Mouse (Mus musculus): ENCODE measurements around the gene Sult5a1. TPM values are rescaled to one million over a fixed set of nuclear protein-coding genes. Genes with fewer than 3 reads are reported as not detected.

Sult5a1 gene
- polyA plus RNA-seq, 1 experiment from 2014 or later, result 3.5 TPM

GRCm38 (mm10) chr8:123156070-123156773, 1.9 kb downstream of the Sult5a1 start:
- no peak overlapping the region for H3K27ac ChIP-seq (ENCODE audit: low read depth, low read length)
- no peak for TF ChIP-seq CTCF (IDR thresholded peaks at IDR 0.05; ENCODE audit: low read depth)

GRCm38 (mm10) chr8:123155177-123155576, 2.9 kb downstream of the Sult5a1 start:
- Histone ChIP-seq H3K36me3 (ENCODE audit: control insufficient read depth, insufficient read depth) (no peaks in the 10 kb centered on the region), H3K27ac (ENCODE audit: low read depth, low read length) (no peak overlapping the region), H3K27me3 (replicated peaks; ENCODE audit: control insufficient read depth, insufficient read depth, low read length) (no peaks in the 10 kb centered on the region), H3K9me3 (ENCODE audit: control insufficient read depth) (no peaks in the 10 kb centered on the region), H3K9ac (ENCODE audit: low read depth, low read length) (no peak overlapping the region), H3K4me3 (ENCODE audit: low read depth, low read length) (no peak overlapping the region), H3K4me2 (replicated peaks; ENCODE audit: low read depth) (no peak overlapping the region), H3K4me1 (replicated peaks; ENCODE audit: control insufficient read depth, insufficient read depth, low read length) (no peaks in the 10 kb centered on the region)
- no peak for ATAC-seq
- TF ChIP-seq CTCF (IDR thresholded peaks at IDR 0.05; ENCODE audit: low read depth), result peak; percentile 69
- WGBS, result 81% methylated on average over 5 of the region's 5 CpGs

More at GRCm38 (mm10) chr8:123156070-123156773, 1.9 kb downstream of the Sult5a1 start:
- Histone ChIP-seq H3K4me3 (ENCODE audit: low read depth, low read length) (no peak overlapping the region), H3K27me3 (replicated peaks; ENCODE audit: control insufficient read depth, insufficient read depth, low read length) (no peaks in the 10 kb centered on the region), H3K4me1 (replicated peaks; ENCODE audit: control insufficient read depth, insufficient read depth, low read length) (no peaks in the 10 kb centered on the region), H3K9me3 (ENCODE audit: control insufficient read depth) (no peaks in the 10 kb centered on the region), H3K9ac (ENCODE audit: low read depth, low read length) (no peak overlapping the region), H3K36me3 (ENCODE audit: control insufficient read depth, insufficient read depth) (no peaks in the 10 kb centered on the region), H3K4me2 (replicated peaks; ENCODE audit: low read depth) (no peak overlapping the region)
- WGBS, result 59% methylated on average over 9 of the region's 9 CpGs
- ATAC-seq, result no peak

- H3K4me3 ChIP-seq (ENCODE audit: low read depth, low read length), result no peak overlapping the region
- no peak overlapping the region for H3K27ac ChIP-seq (ENCODE audit: low read depth, low read length)
- H3K36me3 ChIP-seq (ENCODE audit: control insufficient read depth, insufficient read depth), result no peaks in the 10 kb centered on the region
- no peak for ATAC-seq
- H3K4me2 ChIP-seq (replicated peaks; ENCODE audit: low read depth), result no peak overlapping the region
- H3K27me3 ChIP-seq (replicated peaks; ENCODE audit: control insufficient read depth, insufficient read depth, low read length), result no peaks in the 10 kb centered on the region
- H3K4me1 ChIP-seq (replicated peaks; ENCODE audit: control insufficient read depth, insufficient read depth, low read length), result no peaks in the 10 kb centered on the region
- no peak for TF ChIP-seq CTCF (IDR thresholded peaks at IDR 0.05; ENCODE audit: low read depth)
- WGBS, result 49% methylated on average over 9 of the region's 9 CpGs
- H3K9ac ChIP-seq (ENCODE audit: low read depth, low read length), result no peak overlapping the region
- H3K9me3 ChIP-seq (ENCODE audit: control insufficient read depth), result no peaks in the 10 kb centered on the region
Measured at GRCm38 (mm10) chr8:123150737-123151171, 7.4 kb downstream of the Sult5a1 start.

GRCm38 (mm10) chr8:123146390-123146789, 11.7 kb downstream of the Sult5a1 start:
- Histone ChIP-seq H3K9ac (ENCODE audit: low read depth, low read length) (no peak overlapping the region), H3K36me3 (ENCODE audit: control insufficient read depth, insufficient read depth) (no peaks in the 10 kb centered on the region), H3K27ac (ENCODE audit: low read depth, low read length) (no peak overlapping the region; the same call in 1 of the 2 replicates), H3K27me3 (replicated peaks; ENCODE audit: control insufficient read depth, insufficient read depth, low read length) (no peaks in the 10 kb centered on the region), H3K4me2 (replicated peaks; ENCODE audit: low read depth) (no peak overlapping the region), H3K4me1 (replicated peaks; ENCODE audit: control insufficient read depth, insufficient read depth, low read length) (no peaks in the 10 kb centered on the region), H3K9me3 (ENCODE audit: control insufficient read depth) (no peaks in the 10 kb centered on the region), H3K4me3 (ENCODE audit: low read depth, low read length) (no peak overlapping the region)
- 49% methylated on average over 7 of the region's 7 CpGs for WGBS
- ATAC-seq, result no peak
- peak; percentile 7; the same call in 1 of the 2 replicates for TF ChIP-seq CTCF (IDR thresholded peaks at IDR 0.05; ENCODE audit: low read depth)

- H3K4me1 ChIP-seq (replicated peaks; ENCODE audit: control insufficient read depth, insufficient read depth, low read length), result no peaks in the 10 kb centered on the region
- no peak overlapping the region for H3K4me3 ChIP-seq (ENCODE audit: low read depth, low read length)
- WGBS, result 53% methylated on average over 6 of the region's 6 CpGs
- no peaks in the 10 kb centered on the region for H3K27me3 ChIP-seq (replicated peaks; ENCODE audit: control insufficient read depth, insufficient read depth, low read length)
- no peak overlapping the region for H3K27ac ChIP-seq (ENCODE audit: low read depth, low read length)
- TF ChIP-seq CTCF (IDR thresholded peaks at IDR 0.05; ENCODE audit: low read depth), result peak; percentile 75
- H3K36me3 ChIP-seq (ENCODE audit: control insufficient read depth, insufficient read depth), result no peaks in the 10 kb centered on the region
- H3K4me2 ChIP-seq (replicated peaks; ENCODE audit: low read depth), result no peak overlapping the region
- ATAC-seq, result peak; percentile 26; the same call in 1 of the 2 replicates
- no peak overlapping the region for H3K9ac ChIP-seq (ENCODE audit: low read depth, low read length)
- H3K9me3 ChIP-seq (ENCODE audit: control insufficient read depth), result no peaks in the 10 kb centered on the region
Measured at GRCm38 (mm10) chr8:123145279-123145678, 12.8 kb downstream of the Sult5a1 start.

DNA sequence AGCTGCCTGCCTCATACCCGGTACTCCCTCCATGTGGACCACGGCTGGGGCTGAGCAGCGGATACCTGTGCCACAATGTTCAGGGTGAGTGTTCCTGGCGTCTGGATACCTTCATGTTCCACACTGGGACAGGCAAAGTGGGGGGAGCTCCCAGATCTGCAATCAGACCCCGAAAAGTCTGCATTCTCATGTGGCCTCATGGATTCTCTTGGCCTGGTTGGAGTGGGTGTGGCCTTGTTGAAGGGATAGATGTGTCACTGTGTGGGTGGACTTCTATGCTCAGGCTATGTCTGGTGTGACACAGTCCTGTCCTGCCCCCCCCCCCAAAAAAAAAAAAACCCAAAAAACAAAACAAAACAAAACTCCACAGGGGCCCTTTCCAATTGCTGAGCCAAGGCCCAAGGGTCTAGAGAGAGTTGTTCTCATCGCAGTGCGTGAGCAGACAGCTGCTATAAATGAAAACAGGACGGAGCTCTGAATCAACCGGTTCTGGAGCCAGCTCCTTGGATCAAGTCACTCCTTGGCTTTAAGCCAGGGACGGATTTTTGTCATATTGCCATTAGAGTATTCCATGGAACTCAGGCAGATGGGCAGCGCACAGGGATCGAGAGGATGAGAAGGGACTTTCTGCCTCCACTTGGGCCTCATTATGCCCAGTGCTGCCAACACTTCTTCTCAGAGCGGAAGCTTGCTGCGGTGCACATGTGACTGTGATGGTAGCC, 16.2 kb downstream of the Sult5a1 start:
- WGBS, result 64% methylated on average over 14 of the region's 14 CpGs
- no peaks in the 10 kb centered on the region for H3K9me3 ChIP-seq (ENCODE audit: control insufficient read depth)
- peak overlapping the region; percentile 46 for H3K27ac ChIP-seq (ENCODE audit: low read depth, low read length)
- TF ChIP-seq CTCF (IDR thresholded peaks at IDR 0.05; ENCODE audit: low read depth), result no peak
- ATAC-seq, result no peak
- H3K4me3 ChIP-seq (ENCODE audit: low read depth, low read length), result no peak overlapping the region
- no peaks in the 10 kb centered on the region for H3K27me3 ChIP-seq (replicated peaks; ENCODE audit: control insufficient read depth, insufficient read depth, low read length)
- H3K9ac ChIP-seq (ENCODE audit: low read depth, low read length), result no peak overlapping the region
- no peak overlapping the region for H3K4me2 ChIP-seq (replicated peaks; ENCODE audit: low read depth)
- no peaks in the 10 kb centered on the region for H3K36me3 ChIP-seq (ENCODE audit: control insufficient read depth, insufficient read depth)
- H3K4me1 ChIP-seq (replicated peaks; ENCODE audit: control insufficient read depth, insufficient read depth, low read length), result no peaks in the 10 kb centered on the region
